Mouse (Mus musculus) mouse embryonic stem cell (cell line): ENCODE data around the gene Cacna1e.

Experiments
- in situ Hi-C, 2 experiments: fragments of 300-500 bp; cut with MboI; formaldehyde crosslinking; loops; 1 replicate in 1 of 2; 3 replicates in 1 of 2; pipeline ENCODE4 v1.14.3; 2019 to 2020; ENCODE audit warnings: low sequenced_read_pairs in 2 of 2, low pct_unique_long_range_greater_than_20kb in 1 of 2, mixed read lengths in 1 of 2; ENCODE audit not compliant: unreplicated experiment in 1 of 2

Cacna1e gene

DNA sequence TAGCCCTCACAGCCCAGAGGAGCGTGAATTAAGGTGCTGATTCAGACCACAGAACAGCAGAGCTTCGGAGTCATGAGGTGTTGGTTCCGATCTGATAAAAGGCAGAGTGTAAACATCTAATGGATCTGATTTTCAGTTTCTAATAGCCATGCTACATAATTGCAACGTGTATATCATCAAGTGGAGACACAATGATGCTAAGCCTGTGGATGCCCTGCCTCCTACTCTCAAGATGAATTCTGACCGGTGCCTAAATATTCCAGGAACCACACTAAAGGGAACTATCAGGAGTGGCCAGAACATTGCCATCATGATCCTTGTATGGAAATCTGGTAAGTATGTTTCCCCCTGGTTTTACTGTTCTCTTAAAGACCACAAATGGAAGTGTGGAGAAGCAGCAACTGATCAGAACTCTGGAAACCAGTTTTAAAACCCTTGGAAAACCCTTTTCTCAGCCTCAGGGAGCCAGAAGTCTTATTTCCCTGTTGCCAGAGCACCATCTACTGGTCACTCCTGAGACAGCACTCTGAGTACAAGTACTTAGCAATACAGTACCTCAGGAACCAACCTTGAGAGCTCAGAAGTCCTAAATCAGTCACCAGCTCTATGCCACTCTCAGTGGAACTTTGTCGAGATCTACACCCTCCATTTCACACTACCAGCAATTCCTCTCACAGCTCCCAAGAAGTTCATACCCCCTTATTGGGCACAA lies 154.9 kb downstream of the Cacna1e start:
- in situ Hi-C loops, result loop anchor here (5.0 to 25.0 kb wide), 3 partner anchors 445 to 842 kb away; partner anchors contain the start of genes Glul (in 1 of the 2) and Teddm1a (in 1 of the 2)

DNA sequence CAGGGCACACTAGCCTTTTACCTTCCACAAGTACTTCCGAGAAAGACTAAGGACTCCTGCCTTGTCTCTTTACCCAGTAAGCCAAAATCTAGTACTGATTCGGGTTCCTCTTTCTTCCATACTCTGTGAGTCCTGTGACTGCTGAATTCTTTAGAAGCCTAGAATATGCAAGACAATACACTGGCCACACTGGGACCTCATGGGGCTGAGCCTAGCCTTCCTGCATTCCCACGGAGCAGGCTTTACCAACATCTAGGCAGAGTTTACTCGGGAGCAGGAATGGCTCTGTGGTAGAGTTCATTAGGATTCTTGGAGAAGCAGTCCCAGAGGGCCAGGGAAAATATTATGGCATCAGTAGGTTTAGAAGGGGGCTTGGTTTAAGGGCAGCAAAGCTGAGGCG lies 155.6 kb downstream of the Cacna1e start:
- in situ Hi-C loops, result loop anchor here (5.0 to 25.0 kb wide), 3 partner anchors 444 to 841 kb away; partner anchors contain the start of genes Glul (in 1 of the 2) and Teddm1a (in 1 of the 2)

DNA sequence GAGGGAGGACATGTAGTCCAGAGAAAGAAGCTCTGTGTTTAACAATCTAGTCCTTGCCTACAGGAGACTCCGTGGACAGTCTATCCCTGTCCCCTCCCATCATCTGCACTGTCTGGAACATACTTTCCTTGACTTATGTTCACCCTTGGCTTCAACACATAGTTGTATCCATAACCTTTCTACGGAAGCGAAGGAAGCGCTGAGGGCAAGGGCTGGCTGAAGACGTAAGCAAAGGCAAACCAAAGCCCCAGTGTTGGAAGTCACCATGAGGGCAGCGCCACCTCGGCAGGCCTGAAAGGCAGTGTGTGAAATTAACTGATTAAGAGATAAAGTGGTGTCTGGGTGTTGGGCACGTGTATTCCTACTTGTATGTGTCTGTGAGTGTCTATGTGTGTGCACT lies 156.6 kb downstream of the Cacna1e start:
- in situ Hi-C loops, result loop anchor here (5.0 to 25.0 kb wide), 3 partner anchors 443 to 840 kb away; partner anchors contain the start of genes Glul (in 1 of the 2) and Teddm1a (in 1 of the 2)

DNA sequence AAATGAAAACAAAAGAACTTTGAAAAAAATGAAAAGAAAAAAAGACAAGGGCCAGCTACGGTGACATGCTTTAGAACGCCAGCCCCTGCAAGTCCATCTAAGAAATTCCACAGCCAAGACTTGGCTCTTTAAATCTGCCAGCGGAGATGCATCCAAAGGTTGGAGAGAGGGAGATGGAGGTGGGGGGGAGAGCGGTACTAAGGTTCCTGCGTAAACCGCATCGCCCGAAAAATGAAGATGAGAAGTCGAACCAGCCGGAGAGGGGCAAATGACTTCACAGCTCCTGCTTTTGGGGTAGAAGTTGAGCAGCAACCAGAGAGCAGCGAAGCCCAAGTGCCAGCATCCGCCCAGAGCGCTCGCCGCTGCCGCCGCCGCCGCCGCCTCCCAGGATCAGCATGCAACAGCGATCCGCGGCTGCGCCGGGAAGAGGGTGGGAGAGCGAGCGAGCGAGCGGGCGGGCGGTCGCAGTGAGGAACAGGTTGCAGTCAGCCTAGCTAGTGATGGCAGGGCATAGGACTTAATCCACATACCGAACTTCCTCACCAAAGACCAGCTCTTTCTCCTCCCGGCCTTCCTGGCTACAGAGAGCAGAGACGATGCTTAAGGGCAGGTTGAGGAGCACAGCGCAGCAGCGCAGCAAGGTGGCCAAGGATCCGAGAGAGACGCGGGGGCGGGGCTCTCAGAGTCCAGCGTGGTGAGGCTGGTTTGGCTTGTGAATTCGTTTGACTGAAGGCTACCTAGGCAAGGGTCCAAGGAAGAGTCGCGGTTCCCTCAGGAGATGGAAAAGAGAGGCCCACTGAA lies 157.7 kb downstream of the Cacna1e start:
- in situ Hi-C loops, result loop anchor here (5.0 to 25.0 kb wide), 3 partner anchors 442 to 839 kb away; partner anchors contain the start of genes Glul (in 1 of the 2) and Teddm1a (in 1 of the 2)

DNA sequence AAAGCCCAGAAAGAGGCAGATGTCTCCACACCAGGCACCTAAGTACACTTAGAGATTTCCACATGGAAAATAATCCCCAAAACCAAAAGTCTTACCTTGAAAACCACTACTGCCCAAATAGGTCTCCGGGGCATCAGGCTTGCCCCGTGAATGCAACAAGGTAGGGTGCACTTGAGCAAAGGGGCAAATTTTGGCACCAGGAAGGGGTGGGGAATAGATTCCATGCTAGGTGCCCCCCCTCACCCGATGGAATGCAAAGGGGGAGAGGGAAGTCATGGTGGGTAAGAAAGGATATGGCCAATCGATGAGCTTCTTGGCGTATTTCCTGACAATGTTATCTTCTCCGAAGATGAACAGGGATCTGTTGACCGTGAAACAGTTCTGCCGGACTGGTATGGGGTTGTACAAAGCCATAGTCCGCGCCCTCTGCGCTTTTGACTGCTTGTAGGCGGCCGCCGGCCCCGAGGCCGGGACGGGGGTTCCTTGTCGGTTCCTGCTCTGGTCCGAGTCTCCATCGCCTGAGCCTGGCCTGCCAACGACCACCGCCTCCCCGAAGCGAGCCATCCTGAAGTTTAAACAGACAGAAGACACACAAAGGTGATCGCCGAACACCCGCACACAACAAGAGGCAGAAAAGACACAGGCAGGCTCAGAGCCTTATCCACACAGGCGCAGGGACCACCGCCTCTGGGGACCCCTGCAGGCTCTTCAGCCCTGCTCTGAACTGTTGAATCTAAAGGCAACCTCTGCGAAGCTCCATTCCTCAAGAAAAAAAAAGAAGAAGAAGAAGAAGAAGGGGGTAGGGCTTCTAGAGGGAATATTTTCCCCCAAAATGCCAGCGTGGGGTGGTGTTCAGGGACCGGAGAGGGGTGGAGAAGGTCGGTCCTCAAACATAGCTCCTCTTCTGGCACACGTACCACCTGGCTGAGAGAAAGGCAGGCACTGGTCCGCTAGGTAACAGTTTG lies 158.7 kb downstream of the Cacna1e start:
- in situ Hi-C loops, result loop anchor here (5.0 to 25.0 kb wide), 3 partner anchors 441 to 838 kb away; partner anchors contain the start of genes Glul (in 1 of the 2) and Teddm1a (in 1 of the 2)

DNA sequence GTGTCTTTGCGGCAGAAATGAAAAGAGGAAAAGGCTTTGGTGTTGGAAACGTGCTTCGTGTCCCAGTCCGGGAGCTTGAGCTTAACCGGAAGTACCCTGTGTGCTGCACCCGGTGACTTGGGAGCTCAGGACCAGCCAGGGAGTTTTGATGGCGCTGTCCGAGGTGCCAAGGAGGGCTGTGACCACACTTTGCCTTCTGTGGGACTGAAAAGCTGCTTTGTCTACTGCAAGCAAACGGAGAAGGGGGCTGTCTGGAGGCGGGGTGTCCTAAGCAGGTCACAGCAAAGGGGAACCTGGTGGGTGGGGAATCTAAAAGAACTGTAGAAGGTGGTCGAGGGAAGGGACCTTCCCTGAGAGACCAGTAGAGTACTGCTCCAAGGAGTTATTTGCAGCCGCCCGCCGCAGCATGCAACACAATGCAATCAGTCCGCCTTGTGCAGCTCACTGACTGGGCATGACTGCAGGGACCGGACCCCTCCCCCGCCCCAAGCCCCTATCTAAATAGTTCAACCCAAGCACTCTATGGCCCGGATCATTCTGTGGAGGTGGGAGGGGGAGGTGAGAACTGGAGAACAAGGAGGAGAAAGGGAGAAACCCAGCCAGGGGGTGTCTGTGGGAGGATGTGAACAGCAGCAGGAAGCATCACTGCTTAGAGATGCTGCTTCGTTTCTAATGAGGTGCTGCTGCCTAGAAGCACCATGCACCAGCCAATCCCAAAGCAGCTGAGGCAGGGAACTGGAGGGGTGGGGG lies 160.6 kb downstream of the Cacna1e start:
- in situ Hi-C loops, result loop anchor here in 1 of 2 experiments (10.0 kb wide), 1 partner anchor 439 kb away; no protein-coding TSS in a partner anchor

DNA sequence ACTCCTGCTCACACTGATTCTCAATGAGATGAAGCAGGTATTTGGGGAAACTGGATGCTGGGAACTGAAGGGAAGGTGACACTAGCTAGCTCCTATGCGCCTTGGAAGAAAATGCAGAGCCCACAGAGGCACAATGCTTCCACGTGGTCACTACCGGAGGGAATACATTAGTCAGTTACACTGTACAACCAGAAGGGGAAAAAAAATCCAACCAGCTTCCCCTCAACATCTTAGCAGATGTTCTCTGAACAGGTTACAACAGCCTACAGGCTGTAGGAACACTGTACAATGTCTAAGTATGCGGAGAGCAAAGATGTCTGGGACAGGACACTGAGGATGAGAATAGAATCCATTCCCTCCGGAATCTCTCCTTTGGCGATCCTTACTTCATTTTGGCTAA lies 161.2 kb downstream of the Cacna1e start:
- in situ Hi-C loops, result loop anchor here in 1 of 2 experiments (10.0 kb wide), 1 partner anchor 438 kb away; no protein-coding TSS in a partner anchor

DNA sequence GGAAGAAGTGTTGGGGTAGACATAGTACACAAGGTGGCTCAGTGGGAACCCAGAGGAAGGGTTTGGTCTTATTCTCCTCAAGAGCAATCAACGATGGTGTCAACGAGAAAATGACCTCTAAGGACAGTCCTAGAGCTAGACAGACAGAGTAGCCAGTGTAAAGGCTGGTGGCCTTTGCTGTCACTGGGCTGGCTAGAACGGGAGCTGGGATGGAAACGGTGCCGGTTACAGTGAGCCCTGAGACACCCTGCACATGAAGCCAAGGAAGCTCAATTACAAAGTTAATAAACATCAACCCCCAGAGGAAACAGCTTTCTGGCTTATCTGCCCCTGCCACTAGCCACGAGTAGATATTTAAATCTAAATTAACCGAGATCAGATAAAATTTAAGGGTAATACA lies 168.7 kb downstream of the Cacna1e start:
- in situ Hi-C loops, result no loop called here

DNA sequence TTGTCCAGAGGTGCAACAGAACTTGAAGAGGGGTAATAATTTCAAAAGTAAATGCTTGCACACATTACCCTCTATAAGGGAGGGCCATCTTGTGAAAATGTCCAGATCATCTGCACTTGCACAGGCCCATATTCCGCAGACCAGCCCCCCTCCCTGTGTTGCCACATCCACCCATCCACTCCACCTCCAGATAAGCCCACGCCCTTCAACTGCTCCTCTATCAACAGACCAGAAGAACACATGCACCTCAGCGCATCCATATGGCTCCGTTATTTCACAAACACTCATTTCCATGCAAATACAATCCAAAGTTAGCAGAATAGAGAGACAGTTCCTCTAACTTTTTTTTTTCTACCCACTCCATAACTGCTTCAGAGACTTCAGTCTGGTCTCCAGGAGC lies 171.6 kb downstream of the Cacna1e start:
- in situ Hi-C loops, result no loop called here

DNA sequence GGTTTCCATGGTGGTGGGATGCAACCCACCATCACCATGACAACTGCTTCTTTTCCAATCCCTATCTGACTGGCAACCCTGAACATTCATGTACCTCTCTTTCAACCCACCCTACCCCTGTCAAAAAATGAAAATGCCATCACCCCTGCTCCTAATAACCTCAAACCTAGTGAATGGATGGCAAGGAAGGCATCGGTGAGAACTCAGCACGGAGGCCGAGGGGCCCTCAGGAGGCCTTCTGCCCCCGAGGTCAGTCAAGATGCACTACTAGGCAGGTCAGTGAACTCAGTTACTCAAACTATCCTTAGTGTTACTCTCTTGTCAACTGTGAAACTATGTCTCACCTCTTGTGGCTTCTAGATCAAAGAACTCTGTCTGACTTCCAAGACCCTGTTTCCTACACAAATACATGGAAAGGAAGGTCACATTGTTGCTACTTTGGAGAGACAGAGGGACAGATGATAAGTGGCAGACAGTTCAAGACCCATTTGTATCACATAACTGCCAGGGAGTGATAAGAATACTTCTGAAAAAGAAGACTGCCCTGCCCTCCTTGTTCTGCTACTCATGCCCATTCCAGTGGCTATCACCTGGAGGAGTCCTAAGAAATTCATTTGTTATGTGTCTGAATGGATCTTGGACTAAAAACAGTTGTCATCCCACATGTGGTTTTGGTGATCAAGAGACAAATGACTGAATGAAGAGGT lies 176.6 kb downstream of the Cacna1e start:
- in situ Hi-C loops, result no loop called here

DNA sequence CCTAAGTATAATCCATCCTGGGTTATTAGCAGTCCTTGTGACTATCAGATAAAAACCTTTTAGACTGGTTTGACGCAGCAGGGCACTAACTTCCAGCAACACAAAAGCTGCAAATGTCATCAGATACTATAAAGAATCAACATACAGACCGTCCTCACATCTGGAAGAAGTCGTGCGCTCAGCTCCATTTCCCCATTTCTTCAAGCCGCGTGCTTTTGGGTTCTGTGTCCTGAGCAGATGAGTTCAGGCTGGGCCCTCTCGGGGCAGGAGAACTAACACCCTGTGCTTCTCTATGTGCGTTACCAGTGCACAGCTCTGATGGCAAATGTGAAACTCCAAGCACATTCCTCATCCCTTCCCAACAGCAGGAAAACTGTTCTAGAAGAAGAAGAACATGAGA lies 177.3 kb downstream of the Cacna1e start:
- in situ Hi-C loops, result no loop called here

DNA sequence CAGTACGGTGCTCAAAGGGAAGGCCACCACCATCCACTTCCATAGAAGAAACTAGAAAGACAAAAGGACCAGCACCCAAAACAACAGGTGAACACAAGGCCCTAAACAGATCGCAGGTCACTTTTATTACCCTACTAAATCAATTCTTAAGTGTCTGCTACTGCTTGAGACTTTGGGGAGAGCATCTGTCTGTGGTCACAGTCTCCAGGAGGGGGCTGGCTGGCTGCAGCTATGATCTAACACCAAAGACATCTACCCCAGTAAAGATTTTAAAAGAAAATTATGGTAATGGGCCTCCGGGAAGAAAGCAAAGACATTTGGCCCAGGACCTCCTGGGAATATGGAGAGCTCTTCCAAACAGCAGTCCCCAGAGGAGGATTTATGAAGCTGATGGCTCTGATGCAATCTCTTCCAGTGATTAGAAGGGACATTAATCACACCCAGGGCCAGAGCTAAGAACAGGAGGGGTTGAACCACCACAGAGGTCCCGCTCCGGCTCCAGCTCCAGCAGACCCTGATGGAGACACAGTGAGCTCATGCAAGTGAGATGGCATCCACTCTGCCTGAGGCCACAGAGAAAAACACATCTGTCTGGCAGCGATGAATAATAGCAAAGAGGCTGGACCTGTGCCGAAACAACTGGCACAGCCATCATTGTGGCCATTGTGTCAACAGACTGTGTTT lies 178.3 kb downstream of the Cacna1e start:
- in situ Hi-C loops, result no loop called here

DNA sequence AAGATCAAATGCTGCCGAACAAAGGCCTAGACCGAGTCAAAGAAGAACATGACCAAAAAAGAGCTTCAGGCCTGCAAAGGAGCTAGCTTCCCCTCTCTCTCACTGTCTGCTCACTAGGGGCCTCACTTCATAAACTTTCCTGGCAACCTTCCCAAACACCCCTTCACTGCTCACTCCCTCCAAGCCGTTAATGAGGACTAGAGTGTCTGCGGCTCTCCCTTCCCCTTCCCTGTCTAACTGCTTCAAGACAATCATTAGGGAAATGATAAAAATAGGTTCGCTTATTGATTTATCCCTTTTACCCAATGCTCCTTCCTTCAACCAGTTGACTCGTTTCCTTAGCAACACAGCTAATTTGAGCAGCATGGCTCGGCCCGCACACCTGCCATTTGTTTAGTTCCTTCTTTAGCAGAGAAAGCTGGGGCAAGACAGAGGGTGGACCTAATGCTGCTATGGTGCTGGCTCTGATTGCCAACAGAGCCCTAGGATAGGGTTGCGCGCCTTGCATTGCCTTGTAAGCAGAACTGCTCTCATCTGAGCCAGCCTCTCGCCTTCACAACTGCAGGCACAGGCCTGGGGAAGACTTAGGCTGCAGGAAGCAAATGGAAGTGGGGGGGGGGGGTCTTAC lies 179.6 kb downstream of the Cacna1e start:
- in situ Hi-C loops, result no loop called here

DNA sequence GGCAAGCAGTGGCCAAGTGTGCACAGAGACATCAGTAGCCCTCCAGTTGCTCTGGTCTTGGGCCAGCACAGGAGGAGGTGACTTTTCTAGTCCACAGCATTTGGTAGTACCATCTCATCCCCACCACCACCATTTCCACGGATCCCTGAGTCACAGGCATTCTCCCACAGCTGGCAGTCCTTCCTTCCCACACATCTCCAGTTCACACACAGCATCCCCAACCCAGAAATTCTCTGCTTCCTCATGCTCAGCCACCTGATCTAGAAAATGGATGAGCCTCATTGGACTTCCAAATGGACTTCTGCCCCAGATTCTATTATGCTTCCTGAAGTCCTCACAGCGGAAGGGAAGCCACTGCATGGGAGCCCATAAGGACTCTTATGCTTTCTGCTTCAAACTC lies 181.7 kb downstream of the Cacna1e start:
- in situ Hi-C loops, result no loop called here

DNA sequence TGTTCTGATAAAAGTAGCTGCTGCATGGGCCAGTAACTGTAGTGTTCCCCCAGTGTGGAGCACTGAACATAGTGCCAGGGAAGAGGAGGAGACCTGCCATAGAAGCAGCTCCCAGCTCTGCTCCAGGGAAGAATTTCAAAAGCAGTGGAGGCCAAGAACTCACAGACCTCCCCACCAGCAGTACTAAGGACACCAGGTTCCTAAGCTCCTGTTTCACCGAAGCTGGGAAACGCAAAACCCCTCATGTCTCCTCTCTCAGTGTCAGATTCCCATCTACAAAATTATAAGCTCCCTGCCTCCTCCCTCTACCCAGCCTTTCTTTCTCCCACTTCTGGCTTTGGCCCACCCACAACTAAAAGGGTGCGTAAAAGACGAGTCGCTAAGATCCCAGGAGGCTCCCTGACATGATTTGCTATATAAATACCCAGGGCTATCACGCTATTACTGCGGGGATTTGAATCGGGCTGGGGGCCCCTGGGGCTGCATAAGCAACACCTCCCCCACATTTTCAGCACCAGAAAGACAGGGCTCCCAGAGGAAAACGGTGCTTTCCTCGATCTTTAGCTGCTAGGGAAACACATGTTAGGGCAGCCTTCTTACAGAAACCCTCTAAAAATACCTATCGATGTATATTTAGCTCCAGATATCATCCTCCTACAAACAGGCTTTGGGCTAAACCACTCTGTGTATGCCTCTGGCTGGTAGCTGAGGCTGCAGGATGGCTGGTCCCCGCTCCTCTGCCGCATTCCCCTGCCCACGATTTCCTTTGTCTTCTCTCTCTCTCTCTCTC lies 195.2 kb downstream of the Cacna1e start:
- in situ Hi-C loops, result no loop called here
